Mouse (Mus musculus): ENCODE data around the gene Enah.

Gene Enah

DNA sequence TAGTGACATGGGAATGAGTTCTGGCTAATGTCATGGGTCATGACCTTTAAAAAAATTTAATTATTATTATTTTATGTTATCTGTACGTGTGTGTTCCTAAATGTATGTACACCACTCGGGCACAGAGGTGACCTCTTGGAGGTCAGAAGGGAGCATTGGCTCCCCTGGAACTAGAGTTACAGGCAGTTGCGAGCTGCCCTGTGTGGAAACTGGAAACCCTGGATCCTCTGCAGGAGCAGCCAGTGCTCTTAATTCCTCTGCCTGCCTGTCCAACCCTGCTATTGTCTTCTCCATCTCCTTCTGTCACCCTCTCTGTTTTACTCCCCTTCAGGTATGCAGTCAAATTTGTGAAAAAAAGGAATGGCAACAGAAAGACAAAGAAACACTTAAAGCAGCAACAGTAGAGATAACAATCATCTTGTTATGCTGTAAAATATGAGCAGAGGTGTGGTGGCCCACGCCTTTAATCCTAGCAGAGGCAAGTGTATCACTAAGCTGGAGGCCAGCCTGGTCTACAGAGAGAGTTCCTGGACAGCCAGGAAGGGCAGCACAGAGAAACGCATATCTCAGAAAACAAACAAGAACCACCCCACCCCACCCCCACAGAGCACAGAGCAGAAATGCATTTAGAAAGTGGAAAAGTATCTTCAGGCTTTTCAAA is 10.3 kb upstream of the Enah start:
- in situ Hi-C loops (cut with MboI; ENCODE audit: low pct_unique_long_range_greater_than_20kb in 1 of 2, low sequenced_read_pairs in 2 of 2, unreplicated experiment in 1 of 2) = no loop called here

DNA sequence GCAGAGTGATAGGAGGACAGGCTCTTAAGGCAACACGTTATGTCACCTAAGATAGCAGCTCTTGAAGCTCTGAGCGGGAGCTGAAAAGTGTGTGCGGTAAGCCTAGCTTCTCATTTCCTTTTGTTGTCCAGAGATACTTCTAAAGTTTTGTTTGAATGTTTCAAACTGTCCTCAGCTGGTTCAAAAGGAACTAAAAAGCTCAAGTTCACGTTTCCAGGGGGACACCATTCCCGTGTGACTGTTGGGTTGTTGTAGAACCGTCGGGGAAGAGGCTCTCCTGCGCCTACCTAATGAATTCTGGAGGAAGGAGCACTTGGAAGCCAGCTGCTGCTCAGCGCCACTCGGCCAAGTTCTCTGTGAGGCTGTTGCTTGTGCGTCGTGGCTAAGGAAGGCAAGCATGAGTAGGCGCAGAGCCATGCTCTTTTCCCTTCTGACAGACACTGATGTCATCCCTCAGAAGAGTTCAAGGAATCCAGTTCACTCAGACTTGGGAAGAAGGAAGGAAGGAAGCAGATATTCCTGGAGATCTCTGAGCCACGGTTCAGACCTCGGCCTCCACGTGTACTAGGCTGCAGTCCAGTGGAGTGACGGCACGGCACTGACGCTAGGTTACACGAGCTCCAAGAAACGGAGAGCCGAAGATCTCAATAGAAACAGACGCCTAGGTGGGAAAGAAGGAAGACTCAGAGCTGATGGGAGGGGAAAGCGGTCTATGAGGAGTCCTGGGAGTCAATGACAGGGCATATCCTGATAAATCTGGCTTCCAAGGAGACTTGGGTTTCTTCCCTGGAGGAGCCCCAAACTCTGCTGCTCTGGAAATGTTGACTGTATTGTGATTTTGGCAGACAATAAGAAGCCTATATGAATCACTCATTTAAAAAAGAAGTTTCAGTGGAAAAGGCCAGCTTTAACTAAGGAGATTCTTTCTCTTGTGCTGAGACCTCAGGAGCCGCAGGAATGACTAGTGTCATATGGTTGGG is 8.7 kb upstream of the Enah start:
- in situ Hi-C loops (cut with MboI; ENCODE audit: low pct_unique_long_range_greater_than_20kb in 1 of 2, low sequenced_read_pairs in 2 of 2, unreplicated experiment in 1 of 2) = no loop called here

DNA sequence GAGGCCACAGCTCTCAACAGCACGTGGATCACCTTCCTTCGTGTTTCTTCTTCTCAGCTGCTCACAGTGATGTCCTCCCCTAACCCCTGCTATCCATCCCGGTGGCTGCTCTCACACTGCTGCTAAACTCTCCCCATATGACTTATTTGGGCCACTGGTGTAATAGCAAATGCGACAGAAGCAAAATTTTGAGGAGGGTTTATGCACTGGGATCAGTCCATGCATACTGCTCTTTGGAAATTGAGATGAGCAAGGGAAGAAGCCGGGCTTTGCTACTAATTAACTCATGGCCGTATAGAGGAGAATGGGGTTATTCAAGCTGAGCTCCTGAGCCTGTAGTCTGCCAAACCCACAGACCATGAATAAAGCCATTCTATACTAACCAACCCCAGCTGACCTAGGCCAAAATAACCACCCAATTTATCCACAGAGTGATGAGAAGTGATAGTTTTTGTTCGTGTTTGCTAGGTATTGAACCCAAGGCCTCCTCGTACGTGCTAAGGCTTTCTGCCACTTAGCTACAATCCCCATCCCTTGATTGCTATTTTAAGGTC is 7.7 kb upstream of the Enah start:
- in situ Hi-C loops (cut with MboI; ENCODE audit: low pct_unique_long_range_greater_than_20kb in 1 of 2, low sequenced_read_pairs in 2 of 2, unreplicated experiment in 1 of 2) = no loop called here

DNA sequence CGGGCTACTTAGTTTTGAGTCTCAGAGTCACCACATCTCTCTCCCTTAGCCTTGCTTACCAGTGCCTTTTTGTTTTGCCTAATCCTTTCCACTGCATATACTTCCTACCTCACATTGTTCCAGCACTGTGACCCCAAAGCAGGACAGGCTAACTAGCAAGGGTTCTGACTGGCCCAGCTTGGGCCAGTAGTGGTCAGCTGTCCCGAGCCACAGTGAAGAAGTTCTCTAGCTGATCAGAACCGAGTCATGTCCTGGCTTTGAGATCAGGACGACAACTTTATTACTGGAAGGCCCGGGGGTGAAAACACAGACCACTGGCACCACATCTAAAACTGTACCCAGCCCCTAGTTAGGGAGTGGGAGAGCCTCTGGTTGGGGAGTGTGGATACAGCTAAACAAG is 7.0 kb upstream of the Enah start:
- in situ Hi-C loops (cut with MboI; ENCODE audit: low pct_unique_long_range_greater_than_20kb in 1 of 2, low sequenced_read_pairs in 2 of 2, unreplicated experiment in 1 of 2) = no loop called here

DNA sequence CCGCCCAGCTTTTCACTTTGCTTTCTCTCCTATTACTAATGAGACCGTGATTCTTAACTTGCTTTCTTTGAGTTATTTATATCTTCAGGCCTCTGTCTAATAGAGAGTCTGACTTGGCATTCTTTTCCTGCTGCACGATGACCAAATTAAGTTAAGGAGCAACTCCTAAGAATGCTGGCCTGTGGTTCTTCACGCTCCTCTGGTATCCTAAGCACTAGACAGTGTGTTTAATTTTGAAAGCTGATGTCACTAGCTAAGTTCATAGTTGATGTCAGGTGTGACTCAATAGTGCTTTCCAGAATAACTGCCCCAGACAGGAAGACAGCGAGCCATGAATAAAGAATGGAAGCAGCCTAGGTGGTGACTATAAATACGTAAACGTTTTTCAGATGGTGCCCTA is 6.3 kb upstream of the Enah start:
- in situ Hi-C loops (cut with MboI; ENCODE audit: low pct_unique_long_range_greater_than_20kb in 1 of 2, low sequenced_read_pairs in 2 of 2, unreplicated experiment in 1 of 2) = no loop called here

DNA sequence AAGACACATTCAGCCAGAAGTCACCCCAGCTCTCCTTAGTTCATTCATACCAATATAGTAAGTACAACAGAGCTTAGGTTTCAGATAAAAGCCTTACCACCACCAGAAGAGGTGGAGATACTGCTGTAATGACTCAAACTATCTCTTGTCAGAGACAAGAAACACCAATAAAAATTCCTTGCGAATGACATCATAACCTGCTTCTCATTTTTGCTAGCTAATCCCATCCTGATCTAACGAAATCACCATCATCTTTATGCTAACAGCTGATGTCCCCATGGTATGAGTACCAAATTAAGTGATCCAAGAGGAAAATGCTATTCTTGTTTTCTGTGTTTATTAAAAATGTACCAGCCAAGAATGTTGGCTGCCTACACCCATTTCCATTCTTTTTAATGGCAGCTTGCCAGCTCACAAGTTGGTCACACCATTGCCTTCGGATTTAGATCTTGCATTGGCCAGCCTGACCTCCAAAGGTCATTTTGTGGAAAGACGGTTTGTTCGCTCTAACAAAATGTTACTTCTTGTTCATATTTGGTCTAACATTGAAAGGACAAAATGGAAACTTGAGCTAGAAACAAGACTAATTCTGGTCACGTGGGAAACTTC is 2.0 kb upstream of the Enah start:
- in situ Hi-C loops (cut with MboI; ENCODE audit: low pct_unique_long_range_greater_than_20kb in 1 of 2, low sequenced_read_pairs in 2 of 2, unreplicated experiment in 1 of 2) = no loop called here

DNA sequence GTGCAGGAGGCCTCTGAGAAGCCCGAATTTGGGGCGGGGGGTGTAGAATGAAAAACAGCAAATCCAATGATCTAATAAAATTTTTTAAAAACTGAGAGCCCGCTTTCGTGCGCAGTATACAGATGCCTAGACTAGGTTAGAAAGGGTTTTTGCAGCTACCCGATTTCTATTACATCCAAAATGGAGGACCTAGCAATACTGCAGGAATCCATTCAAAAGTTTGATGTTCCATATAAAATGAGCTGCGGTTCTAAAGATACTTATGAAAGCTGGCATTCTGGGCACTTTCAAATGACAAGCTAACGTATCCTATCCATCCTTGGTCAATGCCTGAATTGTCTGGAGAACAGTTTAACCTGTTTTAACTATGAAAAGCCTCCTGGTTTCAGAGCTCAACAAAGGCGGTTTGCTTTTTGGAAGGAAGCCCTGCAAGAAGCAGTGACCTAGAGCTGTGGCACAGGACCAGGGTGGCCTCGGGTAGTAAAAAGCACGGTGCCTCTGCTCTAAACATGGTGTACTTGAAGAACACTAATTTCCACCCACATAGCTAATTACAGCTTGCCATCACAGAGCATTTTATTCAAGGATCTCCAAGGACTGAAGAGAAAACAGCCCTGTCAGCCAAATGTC is 1.2 kb upstream of the Enah start:
- in situ Hi-C loops (cut with MboI; ENCODE audit: low pct_unique_long_range_greater_than_20kb in 1 of 2, low sequenced_read_pairs in 2 of 2, unreplicated experiment in 1 of 2) = no loop called here

DNA sequence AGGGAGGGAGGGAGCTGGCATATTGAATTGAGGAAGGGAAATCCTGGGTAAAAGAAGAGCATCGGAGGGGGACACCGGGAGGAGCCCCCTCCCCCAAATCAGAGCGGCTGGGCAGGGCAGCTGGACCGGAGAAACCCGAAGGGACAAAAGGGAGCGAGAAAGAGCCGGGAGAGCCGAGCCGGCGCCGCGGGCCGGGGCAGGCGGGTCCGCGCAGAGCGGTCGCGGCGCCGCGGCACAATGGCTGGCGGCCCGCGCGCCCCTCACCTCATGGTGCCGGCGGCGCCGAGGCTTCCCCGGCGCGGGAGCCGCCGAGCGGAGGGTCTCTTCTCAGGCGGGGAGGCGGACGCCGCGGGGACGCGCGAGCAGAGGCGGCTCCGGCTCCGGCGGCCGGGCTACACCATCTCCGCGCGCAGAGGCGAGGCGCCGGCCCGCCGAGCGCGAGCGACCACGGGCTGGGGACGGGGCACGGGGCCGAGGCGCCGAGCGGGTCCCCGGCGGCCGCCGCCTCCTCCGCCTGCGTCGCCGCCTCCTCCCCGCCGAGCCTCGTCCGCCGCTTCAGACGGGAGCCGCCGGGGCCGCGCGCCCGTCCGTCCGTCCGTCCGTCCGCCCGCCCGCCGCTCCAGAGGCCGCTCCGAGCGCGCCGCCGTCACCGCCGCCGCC is 394 bp downstream of the Enah start:
- in situ Hi-C loops (cut with MboI; ENCODE audit: low pct_unique_long_range_greater_than_20kb in 1 of 2, low sequenced_read_pairs in 2 of 2, unreplicated experiment in 1 of 2) = no loop called here

DNA sequence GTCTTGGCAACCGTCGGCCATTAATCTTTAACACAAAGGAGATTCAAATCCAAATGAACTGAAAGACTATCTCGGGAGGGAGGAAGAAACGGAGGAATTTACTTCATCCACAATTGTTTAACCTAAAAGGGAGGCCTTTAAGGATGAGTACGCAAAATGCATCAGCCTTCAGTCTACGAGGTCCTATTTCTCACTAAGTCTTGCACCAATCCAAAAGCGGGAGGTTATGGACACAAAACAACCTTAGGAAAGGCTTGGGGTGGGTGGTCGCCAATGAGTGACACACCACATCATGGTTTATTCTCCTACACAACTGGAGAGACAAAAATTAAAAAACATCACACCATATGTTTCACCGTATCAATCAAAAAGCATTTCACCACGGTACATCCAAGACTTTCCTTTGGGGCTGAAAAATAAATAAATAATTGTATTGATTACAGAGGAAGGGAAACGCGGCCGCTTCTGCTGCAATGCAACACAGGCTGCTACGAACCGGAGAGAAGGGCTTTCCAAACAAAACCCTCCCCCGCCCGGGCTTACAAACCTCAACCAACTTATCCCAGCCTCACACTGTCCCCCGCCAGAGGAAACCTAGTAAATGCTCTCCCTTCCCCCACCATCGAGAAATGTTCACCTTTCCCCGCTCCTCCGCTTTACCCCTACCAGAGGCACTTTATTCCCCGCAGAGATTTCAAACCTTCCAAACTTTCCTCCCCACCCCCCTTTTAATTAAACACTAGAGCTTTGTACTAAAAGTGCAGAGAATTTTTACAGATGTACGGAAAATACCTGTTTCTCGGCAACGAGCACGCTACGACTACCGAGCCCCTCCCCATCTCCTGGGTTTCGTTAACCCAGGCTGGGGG is 1.2 kb downstream of the Enah start:
- in situ Hi-C loops (cut with MboI; ENCODE audit: low pct_unique_long_range_greater_than_20kb in 1 of 2, low sequenced_read_pairs in 2 of 2, unreplicated experiment in 1 of 2) = no loop called here

DNA sequence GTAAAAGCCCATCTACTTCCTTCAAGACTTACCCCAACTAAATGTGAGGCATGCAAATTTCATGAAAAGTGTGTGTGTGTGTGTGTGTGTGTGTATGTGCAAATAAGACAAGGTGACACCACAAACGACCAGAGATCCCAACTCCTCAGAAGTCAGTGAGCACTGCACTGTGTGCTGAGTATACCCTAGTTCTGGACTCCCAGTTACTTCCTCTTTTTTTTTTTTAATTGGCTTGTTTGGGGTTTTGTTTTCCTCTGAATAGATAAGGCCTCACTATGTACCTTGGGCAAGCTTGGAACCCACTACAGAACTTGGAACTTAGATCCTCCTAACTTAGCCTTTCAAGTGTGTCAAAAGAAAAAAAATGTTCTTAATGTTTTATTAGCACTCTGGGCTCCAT is 14.0 kb downstream of the Enah start:
- in situ Hi-C loops (cut with MboI; ENCODE audit: low pct_unique_long_range_greater_than_20kb in 1 of 2, low sequenced_read_pairs in 2 of 2, unreplicated experiment in 1 of 2) = loop anchor here in 1 of 2 experiments (10.0 kb wide), 1 partner anchor 109 kb away; no protein-coding TSS in a partner anchor

DNA sequence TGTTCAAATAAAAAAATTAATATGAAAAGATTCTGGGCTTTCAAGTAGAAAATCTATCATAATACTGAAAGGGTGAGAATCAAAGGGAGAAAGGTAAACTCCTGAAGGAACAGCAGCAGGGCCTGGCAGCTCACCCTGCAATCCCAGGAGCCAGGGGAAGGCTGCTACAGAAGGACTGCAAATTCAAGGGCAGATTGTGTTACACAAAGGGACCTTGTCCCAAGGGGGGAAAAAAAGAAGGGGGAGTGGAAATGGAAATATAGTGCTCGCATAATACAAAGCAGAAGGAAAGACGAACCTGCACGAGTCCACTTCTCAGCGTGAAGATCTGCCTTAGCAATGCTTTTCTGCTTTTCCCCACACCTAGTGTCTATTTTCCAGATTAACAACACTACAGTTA is 21.1 kb downstream of the Enah start:
- in situ Hi-C loops (cut with MboI; ENCODE audit: low pct_unique_long_range_greater_than_20kb in 1 of 2, low sequenced_read_pairs in 2 of 2, unreplicated experiment in 1 of 2) = no loop called here

DNA sequence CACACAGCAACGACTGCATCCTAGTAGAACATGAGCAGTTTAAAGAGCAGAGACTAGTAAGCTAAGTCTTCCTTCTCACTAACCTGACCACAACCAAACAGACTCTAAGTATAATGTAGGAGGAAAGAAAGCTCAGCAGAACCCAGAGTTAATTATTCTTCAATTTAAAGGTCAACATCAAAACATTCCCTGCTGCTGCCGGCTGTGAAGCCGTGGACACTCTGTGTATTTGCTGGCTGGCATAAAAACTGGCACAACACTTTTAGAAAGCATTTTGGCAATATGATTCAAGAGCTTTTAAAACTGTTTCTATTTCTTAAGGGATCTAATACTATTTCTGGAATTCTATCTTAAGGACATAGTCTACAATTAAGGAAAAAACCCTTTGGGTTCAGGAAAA is 22.0 kb downstream of the Enah start:
- in situ Hi-C loops (cut with MboI; ENCODE audit: low pct_unique_long_range_greater_than_20kb in 1 of 2, low sequenced_read_pairs in 2 of 2, unreplicated experiment in 1 of 2) = no loop called here

DNA sequence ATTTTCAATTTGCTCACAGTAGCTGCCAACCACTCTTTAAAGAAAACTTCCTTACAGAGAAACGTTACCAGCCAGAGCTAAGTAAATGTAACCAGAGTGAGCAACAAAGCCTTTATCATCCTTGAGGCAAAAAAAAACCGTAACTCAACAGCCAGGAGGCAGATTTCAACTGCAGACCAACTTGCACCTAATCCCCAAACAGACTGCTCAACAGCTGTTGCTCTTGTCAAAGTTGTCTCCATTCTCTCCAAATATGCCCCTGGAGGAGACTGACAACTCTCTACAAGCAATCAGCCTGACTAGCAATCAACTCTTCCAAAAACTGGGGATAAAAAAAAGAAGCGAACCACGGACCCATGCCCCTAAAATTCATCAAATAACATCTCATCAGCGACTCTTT is 26.2 kb downstream of the Enah start:
- in situ Hi-C loops (cut with MboI; ENCODE audit: low pct_unique_long_range_greater_than_20kb in 1 of 2, low sequenced_read_pairs in 2 of 2, unreplicated experiment in 1 of 2) = no loop called here

DNA sequence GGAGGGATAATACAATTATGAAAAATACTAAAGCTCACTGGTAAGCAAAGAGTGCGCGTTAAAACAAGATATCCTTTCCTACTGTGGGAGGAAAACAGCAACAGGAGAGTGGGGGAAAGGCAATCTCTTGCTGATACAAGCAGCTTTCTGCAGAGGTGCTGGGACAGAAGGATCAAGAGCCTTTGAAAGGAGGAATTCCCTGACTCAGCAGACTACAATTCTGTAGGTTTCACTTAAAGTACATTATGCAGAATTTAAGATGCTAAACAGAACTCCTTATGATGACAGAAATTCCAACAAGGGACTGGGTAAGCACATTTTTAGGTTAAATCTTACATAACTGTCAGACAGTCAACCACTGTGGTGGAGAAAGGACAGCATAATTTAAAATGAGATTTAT is 31.4 kb downstream of the Enah start:
- in situ Hi-C loops (cut with MboI; ENCODE audit: low pct_unique_long_range_greater_than_20kb in 1 of 2, low sequenced_read_pairs in 2 of 2, unreplicated experiment in 1 of 2) = no loop called here

DNA sequence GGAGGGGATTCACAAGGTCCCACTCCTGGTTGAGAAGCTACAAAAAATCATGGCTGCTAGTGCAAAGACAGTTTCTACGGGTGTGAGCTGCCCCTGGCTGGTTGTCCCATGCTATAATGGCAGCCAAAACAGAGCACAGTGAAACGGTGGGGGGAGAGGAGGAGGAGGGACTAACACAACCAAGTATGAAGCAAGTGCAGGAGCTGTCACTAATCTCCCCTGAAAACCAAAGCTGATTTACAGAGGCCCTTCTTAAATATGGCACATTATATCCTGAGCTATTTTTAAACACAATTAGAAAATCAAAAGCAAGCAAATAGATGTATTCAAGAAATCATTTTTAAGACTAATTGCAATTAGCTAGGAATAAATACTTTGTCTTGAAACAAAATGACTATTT is 32.6 kb downstream of the Enah start:
- in situ Hi-C loops (cut with MboI; ENCODE audit: low pct_unique_long_range_greater_than_20kb in 1 of 2, low sequenced_read_pairs in 2 of 2, unreplicated experiment in 1 of 2) = no loop called here

DNA sequence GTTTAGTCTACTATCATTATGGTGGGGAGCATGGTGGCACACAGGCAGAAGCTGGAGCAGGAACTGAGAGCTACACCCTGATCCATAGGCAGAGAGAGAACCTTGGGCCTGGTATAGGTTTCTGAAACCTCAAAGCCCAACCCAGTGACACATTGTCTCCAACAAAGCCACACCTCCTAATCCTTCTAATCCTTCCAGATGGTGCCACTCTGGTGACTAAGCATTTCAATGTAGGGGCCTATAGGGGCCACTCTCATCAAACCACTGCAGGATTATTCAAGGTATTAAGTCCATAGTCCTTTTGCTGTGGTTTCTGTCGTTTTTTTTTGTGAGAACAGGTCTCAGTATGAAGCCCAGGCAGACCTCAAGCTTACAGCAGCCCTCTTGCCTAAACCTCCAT is 33.9 kb downstream of the Enah start:
- in situ Hi-C loops (cut with MboI; ENCODE audit: low pct_unique_long_range_greater_than_20kb in 1 of 2, low sequenced_read_pairs in 2 of 2, unreplicated experiment in 1 of 2) = no loop called here

DNA sequence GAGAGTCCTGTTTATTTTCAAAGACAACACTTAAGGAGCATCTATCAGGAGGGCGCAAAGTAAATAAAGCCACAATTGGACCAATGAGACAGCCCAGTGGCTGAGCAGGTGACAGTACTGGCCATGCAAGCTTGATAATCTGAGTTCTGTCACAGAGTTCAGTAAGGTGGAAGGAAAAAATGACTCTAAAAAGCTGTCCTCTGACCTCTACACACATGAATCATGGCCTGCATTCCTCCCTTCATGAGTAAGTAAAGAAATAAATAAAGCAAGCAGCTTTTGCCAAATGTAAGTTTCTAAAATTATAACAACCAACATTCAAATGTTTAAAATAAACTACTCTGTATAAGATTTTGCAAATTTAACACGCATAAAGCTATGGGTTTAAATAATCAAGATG is 35.0 kb downstream of the Enah start:
- in situ Hi-C loops (cut with MboI; ENCODE audit: low pct_unique_long_range_greater_than_20kb in 1 of 2, low sequenced_read_pairs in 2 of 2, unreplicated experiment in 1 of 2) = no loop called here
